ENCODE assay signal across 14 mouse cellular contexts in genomic region chr16:8700586-8700985, GRCm38 (mm10). TPM values are rescaled to one million over a fixed set of nuclear protein-coding genes. Genes with fewer than 3 reads are reported as not detected.
DNase-seq lines count a peak whose midpoint lies in the region.
"Had no signal": no experiment of that assay in that cellular context is flagged by ENCODE, and none has a peak within 500 bp of the region (broad histone marks: within the 10 kb centered on the region; RNA-seq: fewer than 3 reads in every experiment).

No protein-coding gene starts in this region.

- intact Hi-C loops in left cerebral cortex, postnatal 4 days (cut with DNase I), result no loop called here

- DNase-seq in adrenal gland, postnatal 36 days, result peak; percentile 14 to 33
- DNase-seq in adrenal gland, adult 18-20 months (ENCODE audit: low spot score in 2 of 2), result no peak
- peak; percentile 56 for DNase-seq in left cerebral cortex, postnatal 4 days
- DNase-seq in left cerebral cortex, adult 9 months (ENCODE audit: low spot score in 2 of 2), result no peak
- DNase-seq in urinary bladder, postnatal 14 days (ENCODE audit: low spot score), result peak; percentile 39
- DNase-seq in urinary bladder, postnatal 4 days (ENCODE audit: low spot score in 2 of 2), result no peak
- DNase-seq in thymus, postnatal 14 days, result no peak
- no peak for DNase-seq in embryo, embryonic 11 days
- DNase-seq: cerebellum, adult 11 months; gastrocnemius, adult 2 months; heart, adult 2 months; heart, postnatal 10 days; lung, adult 2 months had no signal

RNA-seq across cellular contexts. Expression of gene Gm5767, which starts 20.0 kb away (rescaled TPM):
- not detected for total RNA-seq in adrenal gland, postnatal 36 days (2021)
- not detected for total RNA-seq in adrenal gland, adult 18-20 months (2021)
- total RNA-seq in left cerebral cortex, postnatal 4 days (2021), result not detected
- total RNA-seq: gastrocnemius, adult 2 months; heart, adult 2 months; heart, postnatal 10 days; layer of hippocampus, postnatal 25 days had no signal

RNA-seq across cellular contexts. Expression of gene Carhsp1, which starts 28.6 kb away (rescaled TPM):
- 100 to 1,000 TPM in 1 of 2 experiments, 10 to 100 TPM in 1; 50.0 to 107 TPM for total RNA-seq in adrenal gland, postnatal 36 days (2021)
- total RNA-seq in adrenal gland, adult 18-20 months (2021), result 100 to 1,000 TPM in 1 of 2 experiments, 10 to 100 TPM in 1; 61.8 to 134 TPM
- 10 to 100 TPM; 54.3 to 60.3 TPM for total RNA-seq in left cerebral cortex, postnatal 4 days (2021)

Comparison
In these comparisons a context has a peak if more than half of its experiments do, and no peak if none do; other contexts are left out.
1. DNase-seq: peak in adrenal gland, postnatal 36 days (2 of 2), left cerebral cortex, postnatal 4 days (single experiment) and urinary bladder, postnatal 14 days (single experiment); none in adrenal gland, adult 18-20 months (0 of 2), left cerebral cortex, adult 9 months (0 of 2), urinary bladder, postnatal 4 days (0 of 2), thymus, postnatal 14 days (single experiment) and embryo, embryonic 11 days (single experiment).